Mouse (Mus musculus) midbrain, postnatal 0 days (tissue): Measurements from ENCODE around the gene Usp39. TPM values are rescaled to one million over a fixed set of nuclear protein-coding genes. Genes with fewer than 3 reads are reported as not detected.

Source experiments
- ATAC-seq: fragments of 200-750 bp; cut with Nextera tagmentation; 2 replicates; pipeline ENCODE4 v1.8.0; 2017; ENCODE audit warnings: moderate number of reproducible peaks, mild to moderate bottlenecking, moderate TSS enrichment, moderate library complexity; ENCODE audit not compliant: low FRiP score
- DNase-seq: peaks from one replicate; pipeline ENCODE4 v3.0.0-alpha.2; 2015; ENCODE audit warnings: low spot score
- H3K27ac ChIP-seq: fragments of 300-500 bp; sonication (generic); 2 replicates; pipeline ENCODE4 v1.5.1; 2014; ENCODE audit warnings: low read depth, mild to moderate bottlenecking, low read length, mixed read lengths
- H3K27me3 ChIP-seq: fragments of 300-500 bp; sonication (generic); 2 replicates; pipeline ENCODE4 v1.6.1; 2014; ENCODE audit warnings: low read length, control low read depth, mixed read lengths; ENCODE audit not compliant: insufficient read depth
- H3K36me3 ChIP-seq: fragments of 300-500 bp; sonication (generic); 2 replicates; pipeline ENCODE4 v1.6.1; 2014; ENCODE audit warnings: low read length, control low read depth, mixed read lengths; ENCODE audit not compliant: insufficient read depth
- H3K4me1 ChIP-seq: fragments of 300-500 bp; sonication (generic); 2 replicates; pipeline ENCODE4 v1.6.1; 2014; ENCODE audit warnings: mild to moderate bottlenecking, control low read depth, antibody characterized with exemption, low read length, mixed read lengths; ENCODE audit not compliant: insufficient read depth
- H3K4me2 ChIP-seq: fragments of 300-500 bp; sonication (generic); 2 replicates; pipeline ENCODE4 v1.6.1; 2014; ENCODE audit warnings: low read depth, mild to moderate bottlenecking, low read length, mixed read lengths; ENCODE audit not compliant: poor library complexity, severe bottlenecking
- H3K4me3 ChIP-seq: fragments of 300-500 bp; sonication (generic); 2 replicates; pipeline ENCODE4 v1.5.1; 2014; ENCODE audit warnings: low read depth, mild to moderate bottlenecking, low read length, moderate library complexity
- H3K9ac ChIP-seq: fragments of 300-500 bp; sonication (generic); replicated peaks from 2 replicates; pipeline ENCODE4 v1.6.1; 2014; ENCODE audit warnings: mild to moderate bottlenecking, low read length, moderate library complexity, mixed read lengths; ENCODE audit not compliant: poor library complexity, severe bottlenecking
- H3K9me3 ChIP-seq: fragments of 300-500 bp; sonication (generic); 2 replicates; pipeline ENCODE4 v1.6.1; 2016; ENCODE audit warnings: low read length, control low read depth
- CTCF ChIP-seq: IDR thresholded peaks from 2 replicates; pipeline ENCODE4 v1.5.1; 2016; ENCODE audit warnings: antibody characterized with exemption, mild to moderate bottlenecking
- WGBS: fragments of 180-500 bp; shearing (Covaris S2); extraction: QIAGEN DNeasy Blood & Tissue Kit; methylation state at CpG from one replicate; pipeline ENCODE4 v1.1.7; 2014; 5-methylcytosine and 5-hydroxymethylcytosine counted together
- polyA plus RNA-seq: library from polyadenylated mRNA; unstranded; fragments of >200 nt; fragmentation: Nextera tagmentation; extraction: Ambion mirVana; gene quantifications from 2 replicates; pipeline ENCODE4 v1.2.1, GENCODE M21; 2015
- total RNA-seq: library from RNA; depleted of rRNA; stranded (reverse); fragments of >200 nt; gene quantifications from 2 replicates; pipeline ENCODE4 v1.2.3, GENCODE M21; 2014

The Usp39 gene
- total and polyA plus RNA-seq, 2 experiments from 2014 or later: 35.5 to 43.7 TPM

- TF ChIP-seq CTCF: no peak
- no peaks in the 10 kb centered on the region for H3K9me3 ChIP-seq
- peak overlapping the region; percentile 89 for H3K4me2 ChIP-seq
- WGBS: under 1% methylated on average over 42 of the region's 42 CpGs
- H3K27me3 ChIP-seq: no peaks in the 10 kb centered on the region
- ATAC-seq (peak; percentile 38), DNase-seq (no peak)
- peak overlapping the region; percentile 62 for H3K27ac ChIP-seq
- peaks cover 10% of the 10 kb centered on the region for H3K36me3 ChIP-seq
- H3K4me1 ChIP-seq: peaks cover 13% of the 10 kb centered on the region; the same call in 1 of the 2 replicates
- H3K9ac ChIP-seq: peak overlapping the region; percentile 80
- peak overlapping the region; percentile 88 for H3K4me3 ChIP-seq
These were observed 449 bp downstream of the Usp39 start for GRCm38 (mm10) chr6:72344396-72345073.

GRCm38 (mm10) chr6:72340481-72340880 lies 4.5 kb downstream of the Usp39 start:
- Histone ChIP-seq H3K36me3 (peaks cover 29% of the 10 kb centered on the region), H3K27ac (no peak overlapping the region), H3K4me3 (no peak overlapping the region), H3K4me2 (no peak overlapping the region), H3K9me3 (no peaks in the 10 kb centered on the region), H3K27me3 (no peaks in the 10 kb centered on the region), H3K4me1 (peaks cover 7% of the 10 kb centered on the region; the same call in 1 of the 2 replicates), H3K9ac (no peak overlapping the region)
- no peak for ATAC-seq
- WGBS: 60% methylated on average over 2 of the region's 2 CpGs
- DNase-seq: no peak
- TF ChIP-seq CTCF: no peak

GRCm38 (mm10) chr6:72333111-72333510 lies 11.9 kb downstream of the Usp39 start:
- Histone ChIP-seq H3K9me3 (no peaks in the 10 kb centered on the region), H3K36me3 (peaks cover 65% of the 10 kb centered on the region), H3K9ac (no peak overlapping the region), H3K4me3 (no peak overlapping the region), H3K4me1 (no peaks in the 10 kb centered on the region), H3K4me2 (no peak overlapping the region), H3K27ac (no peak overlapping the region), H3K27me3 (no peaks in the 10 kb centered on the region)
- WGBS: 88% methylated on average over 5 of the region's 5 CpGs
- no peak for ATAC-seq
- TF ChIP-seq CTCF: no peak
- DNase-seq: no peak

GRCm38 (mm10) chr6:72330133-72330532 lies 14.9 kb downstream of the Usp39 start:
- ATAC-seq (no peak), DNase-seq (no peak)
- no peaks in the 10 kb centered on the region for H3K9me3 ChIP-seq
- H3K27ac ChIP-seq: no peak overlapping the region
- H3K4me1 ChIP-seq: no peaks in the 10 kb centered on the region
- no peak overlapping the region for H3K9ac ChIP-seq
- H3K4me3 ChIP-seq: no peak overlapping the region
- no peak for TF ChIP-seq CTCF
- no peak overlapping the region for H3K4me2 ChIP-seq
- 97% methylated on average over 4 of the region's 4 CpGs for WGBS
- no peaks in the 10 kb centered on the region for H3K27me3 ChIP-seq
- peaks cover 60% of the 10 kb centered on the region for H3K36me3 ChIP-seq

- DNase-seq (no peak), ATAC-seq (no peak)
- Histone ChIP-seq H3K9me3 (no peaks in the 10 kb centered on the region), H3K27me3 (no peaks in the 10 kb centered on the region), H3K4me2 (no peak overlapping the region), H3K4me1 (no peaks in the 10 kb centered on the region), H3K9ac (no peak overlapping the region), H3K4me3 (no peak overlapping the region), H3K36me3 (peaks cover 58% of the 10 kb centered on the region), H3K27ac (no peak overlapping the region)
- 91% methylated on average over 5 of the region's 5 CpGs for WGBS
- no peak for TF ChIP-seq CTCF
These were observed 16.0 kb downstream of the Usp39 start for GRCm38 (mm10) chr6:72329019-72329418.

GRCm38 (mm10) chr6:72326274-72326673 lies 18.7 kb downstream of the Usp39 start:
- Histone ChIP-seq H3K4me2 (no peak overlapping the region), H3K9ac (no peak overlapping the region), H3K36me3 (peaks cover 65% of the 10 kb centered on the region), H3K4me3 (no peak overlapping the region), H3K27me3 (no peaks in the 10 kb centered on the region), H3K4me1 (no peaks in the 10 kb centered on the region), H3K27ac (no peak overlapping the region), H3K9me3 (no peaks in the 10 kb centered on the region)
- TF ChIP-seq CTCF: peak; percentile 58
- DNase-seq (peak; percentile 20), ATAC-seq (no peak)
- WGBS: 80% methylated on average over 6 of the region's 6 CpGs
